Mouse (Mus musculus) heart, adult 10 weeks (tissue): ENCODE results near the gene Thegl. TPM values are rescaled to one million over a fixed set of nuclear protein-coding genes. Genes with fewer than 3 reads are reported as not detected.

ENCODE experiments used
- polyA plus RNA-seq: library from polyadenylated mRNA; stranded (reverse); fragments of 350-450 nt; fragmentation: Illumina TruSeq; extraction: RNeasy Lipid Tissue Mini Kit (QIAGEN cat#74804); gene quantifications from one replicate; pipeline ENCODE4 v1.2.3, GENCODE M21; 2014; ENCODE audit warnings: low read depth, low replicate concordance

Gene Thegl
- not detected for polyA plus RNA-seq

DNA sequence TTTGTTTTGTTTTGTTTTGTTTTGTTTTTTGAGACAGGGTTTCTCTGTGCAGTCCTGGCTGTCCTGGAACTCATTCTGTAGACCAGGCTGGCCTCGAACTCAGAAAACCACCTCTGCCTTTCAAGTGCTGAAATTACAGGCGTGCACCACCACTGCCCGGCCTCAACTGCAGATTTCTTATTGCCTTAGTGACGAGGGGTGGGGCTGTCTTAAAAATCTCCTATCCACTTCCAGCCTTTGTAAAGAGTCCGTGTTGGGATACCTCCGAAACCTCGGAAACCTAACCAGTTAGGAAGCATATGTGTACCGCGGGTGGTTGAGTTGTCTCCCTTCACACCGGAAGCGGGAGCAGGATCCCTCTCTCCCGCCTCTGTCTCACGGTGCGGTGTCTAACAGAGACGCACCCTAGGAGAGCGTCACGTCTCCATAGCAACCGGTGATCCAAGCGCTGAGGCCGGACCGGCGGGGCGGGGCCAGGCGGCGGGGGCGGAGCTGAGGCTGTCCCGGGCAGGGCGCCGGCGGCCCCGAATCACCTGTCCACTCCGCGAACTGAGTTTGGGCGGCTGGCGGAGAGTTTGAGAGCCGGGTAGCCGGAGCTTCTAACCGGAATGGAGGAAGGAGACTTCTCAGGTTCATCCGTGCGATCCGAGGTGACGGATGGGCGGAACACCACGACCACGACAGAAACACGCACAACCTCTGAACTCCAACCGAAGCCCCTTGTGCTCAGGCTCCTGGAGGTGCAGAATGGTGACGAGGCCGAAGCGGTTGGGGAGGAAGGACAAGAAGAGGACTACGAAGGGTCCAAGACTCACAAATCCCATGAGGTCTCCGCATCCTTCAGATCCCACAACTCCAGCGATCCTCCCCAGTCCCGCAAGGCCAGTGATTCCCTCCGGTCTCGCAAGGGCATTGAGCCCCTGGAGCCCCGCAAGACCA, at the start of gene Thegl:
Gene Thegl (plus strand): TSS at position 480 of the 939 bp plus-strand sequence.

DNA sequence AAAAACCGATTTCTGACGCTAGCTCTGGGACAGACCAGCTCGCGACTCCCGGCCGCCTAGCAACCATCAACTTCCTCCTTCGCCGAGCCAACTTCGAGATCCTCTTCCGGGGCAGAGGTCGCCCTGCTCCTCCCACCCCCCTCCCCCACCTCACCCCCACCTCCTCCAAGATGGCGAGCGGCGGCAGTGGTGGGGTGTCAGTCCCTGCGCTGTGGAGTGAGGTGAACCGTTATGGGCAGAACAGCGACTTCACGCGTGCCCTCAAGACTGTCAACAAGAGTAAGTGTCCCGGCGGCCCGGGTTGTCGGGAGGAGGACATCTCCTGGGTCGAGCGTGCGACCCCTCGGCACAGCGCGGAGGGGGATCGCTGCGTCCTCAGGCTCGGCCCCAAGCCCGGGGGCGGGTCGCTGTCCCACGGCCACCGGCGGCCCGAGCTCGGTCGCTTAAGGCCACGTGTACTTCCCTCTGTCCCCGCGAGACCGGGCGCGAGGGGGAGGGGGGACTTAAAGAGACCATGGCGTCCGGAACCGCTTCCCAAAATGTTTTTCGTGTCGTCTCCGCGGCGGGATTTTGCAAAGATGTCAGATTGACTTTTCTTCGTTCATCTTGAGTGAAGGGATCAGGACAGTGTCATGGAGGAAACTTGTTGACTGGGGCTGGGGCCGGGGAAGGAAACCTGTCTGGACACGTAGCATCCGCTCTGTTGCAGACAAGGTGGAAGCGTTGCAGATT, 41.1 kb upstream of the Thegl start, which contains the start of gene Srp72:
Gene Srp72 (plus strand): TSS at position 130 of the 732 bp plus-strand sequence.

DNA sequence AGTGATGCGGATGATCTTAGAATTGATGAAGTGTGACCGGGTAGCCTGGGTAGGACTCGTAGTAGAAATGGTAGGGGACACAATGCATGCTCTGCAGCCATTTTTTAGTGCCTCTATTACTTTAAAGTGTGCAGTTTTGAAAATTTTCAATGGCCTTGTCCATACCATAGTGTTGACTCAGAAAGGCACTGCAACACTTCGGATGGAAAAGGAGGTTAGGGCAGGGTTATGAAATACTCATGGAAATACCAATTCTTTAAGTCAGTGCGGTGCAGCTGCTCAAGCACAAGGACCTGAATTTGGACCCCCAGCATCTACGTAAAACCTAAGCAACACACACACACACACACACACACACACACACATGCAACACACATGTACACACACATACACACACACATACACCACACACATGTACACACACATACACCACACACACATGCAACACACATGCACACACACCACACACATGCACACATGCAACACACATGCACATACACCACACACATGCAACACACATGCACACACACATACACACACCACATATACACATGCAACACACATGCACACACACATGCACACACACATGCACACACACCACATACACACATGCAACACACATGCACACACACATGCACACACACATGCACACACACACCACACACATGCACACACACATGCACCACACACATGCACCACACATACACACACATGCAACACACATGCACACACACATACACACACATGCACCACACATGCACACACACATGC, 11.6 kb upstream of the Thegl start, which contains the start of gene Arl9:
Gene Arl9 (plus strand): TSS at position 5 of the 771 bp plus-strand sequence.

Other genes starting within 250 kb of the Thegl start
- gene Aasdh, start 110.5 kb upstream of the Thegl start, polyA plus RNA-seq: 26.6 TPM
- gene Paics, start 64.7 kb upstream of the Thegl start, polyA plus RNA-seq: 149 TPM
- 12.3 TPM for gene Ppat, start 64.4 kb upstream of the Thegl start, polyA plus RNA-seq
- 40.8 TPM for gene Srp72, start 41.3 kb upstream of the Thegl start, polyA plus RNA-seq
- not detected for gene Arl9, start 12.0 kb upstream of the Thegl start, polyA plus RNA-seq
- gene Hopx, start 99.1 kb downstream of the Thegl start, polyA plus RNA-seq: 335 TPM
- gene Spink2, start 195.4 kb downstream of the Thegl start, polyA plus RNA-seq: not detected
- 5.0 TPM for gene Rest, start 249.5 kb downstream of the Thegl start, polyA plus RNA-seq